In the genomic region with DNA sequence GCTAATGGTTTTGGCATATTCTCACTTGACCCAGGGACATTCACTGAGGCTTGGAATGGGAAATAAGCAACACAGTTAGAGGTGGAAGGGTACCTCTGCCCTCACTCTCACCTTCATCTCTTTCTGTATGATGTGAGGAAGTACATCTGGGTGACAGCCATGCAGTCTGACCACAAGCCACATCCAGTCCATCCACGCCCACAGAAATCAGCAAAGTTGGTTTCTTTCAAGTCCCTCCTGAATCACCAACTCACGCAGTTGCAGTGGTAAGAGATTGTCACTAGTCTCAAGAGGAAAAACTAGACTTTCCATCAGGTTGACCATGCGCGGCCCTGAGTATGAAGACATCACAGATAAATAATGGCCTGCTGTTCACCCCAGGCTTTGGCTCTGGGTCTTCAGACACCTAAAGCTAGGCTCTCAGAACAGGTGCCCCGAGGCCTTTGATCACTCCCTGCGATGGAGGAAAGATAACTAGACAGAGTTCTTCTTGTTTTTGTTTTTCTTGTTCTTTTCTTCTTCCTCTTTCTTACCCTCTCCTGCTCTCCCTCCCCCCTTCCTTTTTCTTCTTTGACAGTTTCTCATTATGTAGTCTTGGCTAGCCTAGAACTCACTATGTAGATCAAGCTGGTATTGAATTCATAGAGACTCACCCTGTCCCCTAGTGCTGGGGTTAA, we compare ENCODE assay signal across 20 mouse cellular contexts. TPM values are rescaled to one million over a fixed set of nuclear protein-coding genes. Genes with fewer than 3 reads are reported as not detected.
DNase-seq lines count a peak whose midpoint lies in the region; ATAC-seq and TF ChIP-seq lines count a peak whose summit lies in the region.
"Had no signal": no experiment of that assay in that cellular context is flagged by ENCODE, and none has a peak within 500 bp of the region (broad histone marks: within the 10 kb centered on the region; RNA-seq: fewer than 3 reads in every experiment).

No protein-coding gene starts in this region.

- peak overlapping the region; percentile 48; the same call in 1 of the 2 replicates for H3K27ac ChIP-seq in spleen, adult 2 months (ENCODE audit: insufficient read depth, low read length)
- H3K27ac ChIP-seq: forebrain, embryonic 12.5 days; intestine, embryonic 15.5 days; limb, embryonic 10.5 days; macrophage; midbrain, embryonic 13.5 days had no signal

- no peak overlapping the region for H3K4me3 ChIP-seq in spleen, adult 2 months (ENCODE audit: extremely low read depth, insufficient read depth, insufficient read length)
- H3K4me3 ChIP-seq: forebrain, embryonic 12.5 days; intestine, embryonic 15.5 days; limb, embryonic 10.5 days; midbrain, embryonic 13.5 days had no signal

- no peaks in the 10 kb centered on the region for H3K36me3 ChIP-seq in spleen, adult 2 months (ENCODE audit: control insufficient read depth, insufficient read depth, low read length)
- H3K36me3 ChIP-seq: forebrain, embryonic 12.5 days; intestine, embryonic 15.5 days; limb, embryonic 10.5 days; midbrain, embryonic 13.5 days had no signal

- TF ChIP-seq CTCF in spleen, adult 2 months (IDR thresholded peaks at IDR 0.05; ENCODE audit: extremely low read depth, insufficient read depth, insufficient read length, insufficient replicate concordance): no peak

- ATAC-seq in common myeloid progenitor, adult 5-6 weeks (replicated peaks; ENCODE audit: low read depth, poor library complexity, severe bottlenecking): peak; percentile 86
- ATAC-seq: intestine, embryonic 15.5 days; midbrain, embryonic 13.5 days had no signal

- no peak for TF ChIP-seq POLR2A in spleen, adult 2 months (IDR thresholded peaks at IDR 0.05; ENCODE audit: low read depth, low read length)

- 17% methylated on average over 6 of the region's 6 CpGs for WGBS in spleen, adult 2 months

- DNase-seq in spleen, adult 2 months (ENCODE audit: low read depth in 1 of 2, low spot score in 2 of 2): peak in 1 of 2 experiments; percentile 22
- DNase-seq in spleen, postnatal 10 days (ENCODE audit: low spot score in 2 of 2): no peak
- DNase-seq in B cell, adult 2 months: peak; percentile 20 to 26
- DNase-seq in natural killer cell, adult 2 months (ENCODE audit: low spot score in 2 of 2): peak; percentile 22 to 29
- no peak for DNase-seq in frontal cortex, postnatal 36 days (ENCODE audit: low spot score in 2 of 2)
- no peak for DNase-seq in heart, adult 8-10 months (ENCODE audit: low spot score)
- DNase-seq: adrenal gland, adult 2 months; cerebellum, adult 11 months; cerebellum, postnatal 25 days; gastrocnemius, postnatal 25 days; heart, postnatal 4 days; lung, adult 2 months had no signal

- H3K4me1 ChIP-seq in spleen, adult 2 months (ENCODE audit: control insufficient read depth, insufficient read depth, insufficient read length): no peaks in the 10 kb centered on the region; the same call in 1 of the 2 replicates
- H3K4me1 ChIP-seq: forebrain, embryonic 12.5 days; intestine, embryonic 15.5 days; midbrain, embryonic 13.5 days had no signal

- H3K27me3 ChIP-seq in spleen, adult 2 months (ENCODE audit: control insufficient read depth, insufficient read depth, low read length): no peaks in the 10 kb centered on the region
- H3K27me3 ChIP-seq: forebrain, embryonic 12.5 days; intestine, embryonic 15.5 days; midbrain, embryonic 13.5 days had no signal

RNA-seq across cellular contexts. Expression of a gene that starts 31.8 kb away (rescaled TPM):
- polyA plus RNA-seq in spleen, adult 2 months (2012; rRNA removed): 0.13 and 0.15 TPM in 2 replicates
- total RNA-seq in common myeloid progenitor, adult 5-6 weeks (2017): not detected in 2 replicates
- total RNA-seq in heart, adult 8-10 months (2022): 100 to 1,000 TPM; 124 to 148 (median 138) TPM
- total RNA-seq: adrenal gland, adult 2 months; MEL had no signal
- polyA plus RNA-seq: forebrain, embryonic 12.5 days; liver, embryonic 11.5 days; macrophage; midbrain, embryonic 13.5 days had no signal

Comparison
In these comparisons a context has a peak if more than half of its experiments do, and no peak if none do; other contexts are left out.
1. DNase-seq: peak in B cell, adult 2 months (2 of 2) and natural killer cell, adult 2 months (2 of 2); none in spleen, postnatal 10 days (0 of 2), frontal cortex, postnatal 36 days (0 of 2) and heart, adult 8-10 months (single experiment).
2. RNA of a gene that starts 31.8 kb away (total RNA-seq): 124 to 148 TPM in heart, adult 8-10 months; not detected in common myeloid progenitor, adult 5-6 weeks; every median in the first group is over 100 times any median in the second.